Mouse (Mus musculus) layer of hippocampus, adult 18-20 months (tissue): ENCODE results near the gene Atp11a. TPM values are rescaled to one million over a fixed set of nuclear protein-coding genes. Genes with fewer than 3 reads are reported as not detected.

Source experiments
- DNase-seq, 2 experiments: peaks; one replicate each; pipeline ENCODE4 v3.0.0; 2022; ENCODE audit warnings: low spot score in 2 of 2
- total RNA-seq, 2 experiments: library from RNA; stranded (reverse); gene quantifications; 2 replicates each; pipeline ENCODE4 v1.2.3; 2021

The Atp11a gene
- total RNA-seq, 2 experiments from 2014 or later = 58.9 to 59.9 TPM

DNA sequence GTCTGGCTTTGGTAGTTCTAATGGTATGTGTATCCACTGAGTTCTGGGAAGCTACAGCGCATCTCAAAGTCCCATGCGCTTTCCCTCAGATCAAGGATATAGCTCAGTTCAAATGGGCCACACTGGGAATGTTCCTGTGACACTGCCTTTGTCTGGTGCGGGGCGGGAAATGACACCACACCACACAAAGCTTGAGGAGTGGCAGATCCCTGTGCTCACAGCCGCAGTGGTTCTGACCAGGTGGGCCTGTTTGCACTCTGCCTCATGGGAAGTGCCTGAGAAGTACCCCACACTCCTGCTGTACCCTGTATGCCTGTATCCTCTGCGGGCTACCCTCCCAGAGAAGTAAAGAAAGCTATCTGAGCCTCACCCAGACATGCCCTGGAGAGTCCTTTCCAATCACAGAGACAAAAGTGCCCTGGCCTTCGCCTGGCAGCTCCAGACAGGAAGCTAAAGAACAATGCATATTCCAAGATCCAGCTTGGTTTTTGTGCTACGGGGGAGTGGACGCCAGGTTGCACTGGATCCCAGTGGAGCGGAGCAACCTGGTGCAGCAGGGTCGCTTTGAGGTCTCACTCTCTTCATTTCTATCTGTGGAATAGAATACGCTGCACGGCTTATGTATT lies 147.1 kb downstream of the Atp11a start:
- DNase-seq = no peak

DNA sequence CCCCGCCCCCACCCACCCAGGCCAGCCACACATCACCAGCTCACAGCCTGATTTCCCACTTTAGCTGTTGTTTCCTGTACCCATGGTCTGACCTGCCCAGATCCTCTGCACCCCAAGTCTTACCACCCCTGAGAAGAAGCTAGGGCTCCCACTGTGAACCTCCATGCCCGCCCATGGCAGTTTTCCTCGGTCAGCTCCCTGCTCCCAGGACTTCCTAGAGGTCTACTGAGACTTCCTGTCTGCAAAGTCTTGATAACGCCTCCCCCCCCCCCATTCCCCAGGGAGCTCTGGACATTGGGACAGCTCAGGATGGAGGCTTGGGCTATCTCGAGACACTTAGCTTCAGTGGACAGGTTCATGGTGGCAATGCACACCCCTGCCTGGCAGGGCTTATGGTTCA lies 148.3 kb downstream of the Atp11a start:
- no peak for DNase-seq

DNA sequence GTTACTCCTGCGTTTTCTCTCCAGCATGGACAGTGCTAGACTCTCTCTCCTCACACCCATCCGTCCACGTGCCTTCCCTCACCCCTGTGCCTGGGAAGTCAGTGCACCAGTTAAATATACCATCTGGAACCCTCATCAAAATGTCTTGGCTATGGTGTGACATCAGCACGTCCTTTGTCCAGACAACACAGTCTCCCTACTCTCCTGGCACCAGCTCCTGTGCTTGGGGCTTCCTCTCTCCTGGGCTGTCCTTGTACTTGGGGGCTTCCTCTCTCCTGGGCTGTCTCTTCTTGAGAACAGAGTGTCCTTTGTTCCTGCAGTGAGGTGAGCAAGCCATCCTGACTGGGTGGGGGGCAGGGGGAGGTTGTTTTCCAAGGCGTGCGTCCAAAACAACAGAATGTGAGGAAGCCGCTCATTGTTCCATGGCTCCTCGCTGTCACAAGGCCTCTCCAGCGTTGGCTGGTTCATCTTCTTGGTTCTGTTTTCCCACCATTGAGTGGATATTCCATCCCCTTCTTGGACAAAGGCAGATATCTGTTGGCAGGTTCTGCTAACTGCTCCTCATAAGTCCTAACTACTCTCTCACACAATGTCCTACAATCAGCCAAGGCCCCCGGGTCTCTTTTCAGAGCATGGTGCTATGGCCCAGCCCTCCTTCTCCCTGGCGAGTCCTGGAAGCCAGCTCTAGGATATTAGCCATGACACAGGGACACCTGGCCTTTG lies 148.9 kb downstream of the Atp11a start:
- no peak for DNase-seq

DNA sequence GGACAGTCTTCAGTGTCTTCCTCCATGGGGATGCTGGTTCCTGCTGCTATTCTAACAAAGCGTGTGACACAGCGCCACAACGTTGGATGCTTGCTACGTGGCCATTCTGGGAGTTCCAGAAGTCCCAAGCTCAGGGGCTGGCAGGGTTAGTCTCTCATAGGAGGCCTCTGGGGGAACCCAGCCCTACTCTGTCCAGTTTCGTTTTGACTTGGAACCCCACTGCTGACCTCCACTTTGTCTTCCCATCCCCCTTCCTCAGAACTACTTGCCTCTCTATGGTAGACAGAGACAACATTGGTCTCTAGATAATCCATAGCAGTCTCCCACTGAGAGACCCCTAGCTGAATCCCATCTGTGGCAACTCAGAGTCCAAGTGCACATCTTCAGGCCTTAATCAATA lies 149.8 kb downstream of the Atp11a start:
- no peak for DNase-seq

DNA sequence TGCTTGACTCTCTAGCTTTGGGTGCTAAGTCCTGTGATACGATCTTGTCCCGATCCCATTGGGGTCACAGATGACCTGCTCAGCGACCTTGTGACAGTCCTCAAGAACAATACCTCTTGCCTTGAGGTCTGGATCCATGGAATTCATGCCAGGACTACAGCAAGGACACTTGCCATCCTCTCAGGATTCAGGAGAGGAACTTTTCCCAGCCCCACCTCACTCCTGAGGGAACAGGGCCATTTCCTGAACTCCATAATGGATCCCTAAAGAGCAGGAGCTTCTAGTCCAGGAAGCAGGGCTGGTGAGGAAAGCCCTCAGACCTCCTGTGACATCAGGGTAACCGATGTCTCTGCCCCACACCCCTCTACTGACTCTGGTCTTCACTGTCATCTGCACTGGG lies 150.9 kb downstream of the Atp11a start:
- no peak for DNase-seq

DNA sequence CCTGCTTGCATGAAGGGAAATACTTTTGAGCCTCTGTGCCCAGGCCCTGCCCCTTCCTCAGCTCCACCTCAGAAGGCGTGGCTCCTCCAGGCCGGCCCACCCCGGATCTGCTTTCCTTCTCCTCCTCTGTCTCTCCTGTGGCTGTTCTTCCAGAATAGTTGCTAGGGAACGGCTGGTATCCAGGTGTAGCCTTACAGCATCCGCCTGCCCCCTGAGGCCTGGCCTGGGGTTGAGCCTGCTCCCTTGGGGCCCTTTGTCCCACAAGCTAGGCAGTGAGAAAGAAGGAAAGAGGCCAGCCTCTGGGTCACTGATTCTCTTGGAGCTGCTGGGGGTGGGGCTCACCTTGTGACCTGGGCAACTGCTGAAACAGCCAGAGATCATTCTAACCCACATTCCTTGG lies 155.2 kb downstream of the Atp11a start:
- no peak for DNase-seq

DNA sequence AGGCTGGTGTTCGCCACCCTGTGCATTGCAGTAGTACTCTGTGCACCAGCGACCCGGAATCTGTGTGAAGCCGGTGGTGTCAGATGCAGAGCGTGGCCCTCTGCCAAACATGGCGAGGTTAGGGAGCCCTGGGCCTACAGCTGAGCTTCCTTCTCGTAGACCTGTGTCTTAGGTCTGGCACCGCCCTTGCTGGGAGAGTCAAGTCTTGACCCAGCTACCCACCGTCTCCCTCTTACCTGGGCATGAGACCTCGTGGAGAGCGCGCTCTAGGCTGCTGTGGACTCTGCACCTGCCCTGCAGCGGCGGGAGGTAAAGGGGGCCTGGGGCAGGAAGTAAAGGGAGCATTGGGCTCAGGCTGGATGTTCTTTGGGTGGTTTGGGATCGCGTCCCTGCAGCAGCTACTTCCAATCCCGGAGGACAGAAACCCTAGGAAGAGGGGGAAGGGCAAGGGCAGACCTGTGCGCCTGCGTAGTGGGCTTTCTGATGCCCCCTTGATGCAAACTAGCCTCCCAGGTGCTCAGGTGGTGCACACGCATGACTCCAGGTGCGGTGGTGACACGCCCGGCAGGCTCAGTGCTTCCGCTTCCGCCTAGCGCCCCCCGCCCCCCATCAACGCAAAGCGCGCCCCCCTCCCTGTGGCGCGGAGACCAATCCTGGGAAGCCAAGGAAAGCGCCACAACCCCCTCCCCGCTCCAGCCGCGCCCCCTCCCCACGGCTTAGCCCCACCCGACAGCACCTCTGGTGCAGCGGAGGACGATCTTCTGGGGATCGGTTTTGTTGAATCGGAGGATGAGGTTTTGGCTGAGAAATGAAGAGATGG lies 158.6 kb downstream of the Atp11a start:
- DNase-seq = peak in 1 of 2 experiments; percentile 50

DNA sequence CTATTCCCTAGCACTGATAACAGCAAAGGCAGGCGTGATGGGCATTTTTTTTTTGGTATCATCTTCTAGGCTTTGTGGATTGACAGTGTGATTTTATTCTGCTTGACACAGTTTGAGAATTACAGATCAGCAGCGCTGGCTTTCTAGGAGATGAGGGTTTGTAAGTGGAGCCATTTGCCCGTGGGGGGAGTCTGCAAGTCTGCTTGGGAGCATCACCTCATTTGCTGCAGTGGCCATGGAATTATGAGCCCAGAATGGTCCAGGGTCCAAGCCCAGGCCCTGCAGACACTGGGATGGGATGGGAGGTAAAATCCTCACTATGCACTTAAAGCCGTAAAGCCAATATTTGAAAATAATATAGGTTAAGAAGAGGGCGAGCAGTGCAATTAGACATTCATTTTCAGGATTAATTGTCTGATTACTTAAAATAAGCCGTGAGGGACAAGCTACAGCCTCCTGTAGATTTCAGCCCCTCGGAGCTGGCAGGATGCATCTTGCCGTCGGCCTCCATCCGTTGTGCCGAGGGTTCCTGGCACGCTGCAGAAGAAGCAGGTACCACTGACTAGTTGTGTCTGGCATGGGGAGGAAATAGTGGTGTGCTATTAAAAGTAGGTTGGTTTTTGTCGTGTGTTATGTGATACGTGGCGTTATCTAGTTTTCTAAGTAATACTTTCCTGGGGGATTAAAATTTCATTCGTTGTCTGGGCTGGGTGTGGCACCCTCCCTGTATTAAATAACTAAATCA lies 159.5 kb downstream of the Atp11a start:
- DNase-seq = peak in 1 of 2 experiments; percentile 38

DNA sequence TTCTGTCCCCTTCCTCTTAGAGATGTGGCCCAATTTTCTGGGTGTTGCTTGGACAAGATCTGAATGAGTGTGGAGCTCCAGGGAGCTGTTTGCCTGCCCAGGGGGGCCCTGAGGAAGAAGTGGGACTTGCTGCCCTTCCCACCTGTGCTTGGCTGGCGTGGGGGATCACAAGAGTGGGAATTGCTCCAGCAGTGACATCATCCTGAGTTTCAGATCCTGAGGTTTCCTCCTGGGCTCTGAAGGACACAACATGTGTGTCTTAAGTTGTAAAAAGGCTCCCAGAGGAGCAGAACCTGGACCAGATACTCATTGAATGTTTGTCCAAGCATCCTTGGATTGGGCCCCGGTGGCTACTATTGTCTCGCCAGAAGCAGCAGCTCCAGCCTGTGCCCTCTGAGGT lies 160.2 kb downstream of the Atp11a start:
- no peak for DNase-seq

DNA sequence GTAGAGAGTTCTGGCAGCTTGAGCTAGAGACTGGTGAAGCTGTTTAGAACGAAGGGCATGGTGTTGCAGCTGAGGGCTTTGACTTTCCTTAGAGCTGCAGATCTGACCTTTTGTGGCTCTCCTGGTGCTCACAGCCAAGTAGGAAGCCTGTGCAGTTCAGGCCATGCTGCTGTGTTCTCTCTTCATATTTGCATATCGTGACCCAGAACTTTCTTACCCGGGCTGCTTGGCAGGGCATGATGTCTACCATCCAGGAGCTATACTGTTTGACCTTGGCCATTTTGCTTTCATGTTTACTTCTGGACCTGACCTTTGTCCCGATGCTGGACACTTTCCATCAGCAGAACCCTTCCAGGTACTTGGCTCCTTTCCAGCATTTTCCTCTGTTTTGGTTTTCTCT lies 161.0 kb downstream of the Atp11a start:
- no peak for DNase-seq

Other genes with a start within 250 kb of the Atp11a start
- gene Spaca7, start 184.0 kb upstream of the Atp11a start, total RNA-seq = not detected
- 10 to 100 TPM; 31.9 to 35.6 TPM for gene Tubgcp3, start 84.8 kb upstream of the Atp11a start, total RNA-seq
- gene Mcf2l, start 116.8 kb downstream of the Atp11a start, total RNA-seq = 100 to 1,000 TPM; 212 to 231 TPM